Mouse (Mus musculus): ENCODE data around the gene Adarb2. TPM values are rescaled to one million over a fixed set of nuclear protein-coding genes. Genes with fewer than 3 reads are reported as not detected.

Gene Adarb2
- polyA plus RNA-seq, 1 experiment, result not detected

DNA sequence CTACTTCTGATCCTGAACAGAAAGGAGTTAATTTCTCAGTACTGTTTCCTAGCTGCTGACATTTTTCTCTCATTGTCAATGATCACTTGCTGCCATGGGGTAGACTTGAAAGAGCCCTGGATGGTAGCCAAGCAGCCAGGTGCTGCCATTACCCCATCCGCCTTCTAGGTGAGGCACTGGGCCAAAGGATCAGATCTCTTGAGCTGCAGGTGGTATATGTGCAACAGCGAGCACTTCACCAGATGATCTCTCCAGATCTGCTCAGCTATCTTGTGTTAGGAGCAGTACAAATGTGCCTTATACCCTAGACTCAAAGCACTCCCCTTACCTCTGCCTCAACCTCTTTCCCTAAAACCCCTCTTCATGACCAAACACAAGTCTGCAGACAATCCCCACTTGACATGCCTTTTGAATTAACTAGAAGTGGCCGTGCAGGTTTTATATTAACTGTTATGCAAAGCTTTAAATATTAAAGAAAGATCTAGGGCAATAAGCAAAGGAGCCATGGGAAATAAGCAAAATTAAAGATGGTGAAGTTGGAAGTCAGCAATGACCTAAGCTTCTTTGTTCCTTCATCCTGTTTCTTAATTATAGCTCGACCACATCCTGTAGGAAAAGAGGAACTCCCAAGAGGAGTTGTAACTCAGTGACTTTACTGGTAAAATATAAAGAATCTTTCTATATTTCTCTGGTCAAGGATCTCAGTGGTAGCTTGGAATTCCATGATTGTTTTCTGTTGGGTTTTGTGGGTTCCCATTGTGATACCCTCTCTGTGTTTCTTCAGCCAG, 69.7 kb downstream of the Adarb2 start:
- no peaks in the 10 kb centered on the region for H3K36me3 ChIP-seq (ENCODE audit: control insufficient read depth)
- no peaks in the 10 kb centered on the region for H3K27me3 ChIP-seq (ENCODE audit: control insufficient read depth)
- no peak overlapping the region for H3K4me3 ChIP-seq (replicated peaks)
- TF ChIP-seq TAL1 (IDR thresholded peaks at IDR 0.05; ENCODE audit: low read length), result no peak
- no peak for TF ChIP-seq GATA1 (IDR thresholded peaks at IDR 0.05; ENCODE audit: low read length)
- H3K4me1 ChIP-seq (ENCODE audit: control insufficient read depth), result no peaks in the 10 kb centered on the region
- 0 out of 2 replicates have a peak, but pooled peaks cover 2% of the 10 kb centered on the region for H3K9me3 ChIP-seq (ENCODE audit: control insufficient read depth, low read length)

DNA sequence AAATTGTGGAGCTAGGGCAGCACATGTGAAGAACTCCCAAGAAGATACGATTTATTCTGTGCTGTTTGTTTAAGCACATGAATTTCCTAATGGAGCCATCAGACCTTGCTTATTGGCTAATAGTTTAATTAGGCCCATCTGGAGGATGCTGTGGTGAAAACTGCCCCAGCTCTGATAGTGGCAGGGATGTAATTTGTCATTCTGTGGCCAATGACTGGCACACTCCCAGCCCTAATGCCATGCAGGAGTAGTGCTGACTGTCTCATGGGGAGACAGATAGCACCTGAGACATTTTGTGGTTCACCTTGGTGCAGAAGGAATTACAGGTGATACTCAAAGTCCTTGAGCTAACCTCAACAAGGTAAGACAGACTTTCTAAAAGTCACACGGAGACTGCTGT, 80.5 kb downstream of the Adarb2 start:
- H3K4me1 ChIP-seq (ENCODE audit: control insufficient read depth), result no peaks in the 10 kb centered on the region
- no peak for TF ChIP-seq TAL1 (IDR thresholded peaks at IDR 0.05; ENCODE audit: low read length)
- no peak for TF ChIP-seq GATA1 (IDR thresholded peaks at IDR 0.05; ENCODE audit: low read length)
- no peaks in the 10 kb centered on the region for H3K36me3 ChIP-seq (ENCODE audit: control insufficient read depth)
- no peaks in the 10 kb centered on the region for H3K9me3 ChIP-seq (ENCODE audit: control insufficient read depth, low read length)
- no peak overlapping the region for H3K4me3 ChIP-seq (replicated peaks)
- no peaks in the 10 kb centered on the region for H3K27me3 ChIP-seq (ENCODE audit: control insufficient read depth)

DNA sequence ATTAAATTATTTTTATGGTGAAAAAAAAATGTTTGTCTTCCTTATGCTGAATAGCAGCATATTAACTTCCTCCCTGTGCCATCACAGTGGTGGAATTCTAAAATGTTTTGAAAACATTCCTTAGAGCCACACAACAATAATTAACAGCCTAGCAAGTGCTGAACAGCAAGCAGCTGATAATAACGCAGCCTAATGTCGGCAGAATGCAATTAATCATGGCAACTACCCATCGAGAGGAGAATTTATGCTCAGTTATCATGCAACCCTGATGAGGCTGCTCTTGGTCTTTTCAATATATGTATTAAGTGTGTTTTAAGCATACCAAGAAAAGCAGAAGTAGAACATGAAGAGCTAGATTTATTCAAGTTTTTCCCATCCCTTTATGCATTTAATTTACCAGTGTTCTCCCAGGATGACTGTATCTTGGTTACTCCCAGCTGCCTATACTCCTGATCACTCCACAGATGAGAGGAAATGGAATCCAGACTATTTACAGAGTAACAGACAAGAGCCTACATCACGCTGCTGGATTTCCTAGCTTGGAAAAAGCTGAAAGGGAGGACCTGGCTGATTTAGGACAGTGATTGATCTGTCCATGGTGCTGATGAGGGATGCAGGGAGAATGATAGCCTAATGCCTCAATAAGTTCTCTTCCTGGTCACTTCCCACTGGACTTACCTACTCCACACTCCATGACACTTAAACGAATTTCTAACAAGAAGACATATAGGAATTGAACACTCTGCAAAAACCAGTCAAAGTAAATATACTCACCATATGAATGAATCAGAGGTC, 113.9 kb downstream of the Adarb2 start:
- Histone ChIP-seq H3K36me3 (ENCODE audit: control insufficient read depth) (no peaks in the 10 kb centered on the region), H3K4me3 (replicated peaks) (no peak overlapping the region), H3K9me3 (ENCODE audit: control insufficient read depth, low read length) (no peaks in the 10 kb centered on the region), H3K4me1 (ENCODE audit: control insufficient read depth) (no peaks in the 10 kb centered on the region), H3K27me3 (ENCODE audit: control insufficient read depth) (no peaks in the 10 kb centered on the region)
- TF ChIP-seq GATA1 (IDR thresholded peaks at IDR 0.05; ENCODE audit: low read length) (no peak), TAL1 (IDR thresholded peaks at IDR 0.05; ENCODE audit: low read length) (no peak)

DNA sequence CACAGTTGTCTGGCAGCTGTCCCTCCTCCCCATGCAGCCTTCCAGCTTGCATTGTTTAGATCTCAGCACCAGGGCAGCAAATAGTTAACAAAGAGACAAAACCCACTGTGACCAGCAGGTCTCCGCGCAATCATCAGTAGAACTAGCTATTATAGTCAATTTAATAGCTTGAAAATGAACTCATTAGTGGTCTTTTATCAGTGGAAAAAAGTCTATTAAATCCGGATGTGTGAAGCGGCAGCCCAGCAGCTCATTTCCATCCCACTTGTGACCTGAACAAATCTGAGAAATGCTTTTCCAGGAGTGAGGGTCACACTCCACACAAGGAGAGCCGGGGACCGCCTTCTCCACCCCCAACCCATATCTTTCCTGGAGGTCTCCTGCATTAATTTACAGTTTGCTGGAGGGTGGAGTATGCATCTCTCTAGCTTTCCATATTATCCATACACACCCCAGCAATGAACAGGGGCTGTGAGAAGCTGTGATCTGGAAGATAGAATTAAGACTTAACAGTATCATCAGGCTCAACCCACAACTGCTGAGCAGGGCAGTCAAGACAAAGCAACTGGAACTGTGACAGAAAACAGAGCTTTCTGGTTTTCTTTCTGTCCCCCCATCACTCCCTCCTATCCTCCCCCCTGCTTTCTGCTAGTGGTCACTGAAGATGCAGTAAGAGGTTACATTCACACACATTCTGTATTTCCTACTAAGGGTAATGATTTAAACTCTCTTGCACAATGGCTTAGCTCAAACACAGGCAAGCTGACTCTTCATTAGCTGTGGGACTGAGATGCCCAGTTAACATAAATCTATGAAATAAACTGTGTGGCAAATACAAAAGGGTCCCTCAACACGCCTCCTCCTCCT, 131.2 kb downstream of the Adarb2 start:
- no peak overlapping the region for H3K4me3 ChIP-seq (replicated peaks)
- TF ChIP-seq TAL1 (IDR thresholded peaks at IDR 0.05; ENCODE audit: low read length) (no peak), GATA1 (IDR thresholded peaks at IDR 0.05; ENCODE audit: low read length) (no peak)
- no peaks in the 10 kb centered on the region for H3K36me3 ChIP-seq (ENCODE audit: control insufficient read depth)
- no peaks in the 10 kb centered on the region for H3K4me1 ChIP-seq (ENCODE audit: control insufficient read depth)
- no peaks in the 10 kb centered on the region for H3K9me3 ChIP-seq (ENCODE audit: control insufficient read depth, low read length)
- no peaks in the 10 kb centered on the region for H3K27me3 ChIP-seq (ENCODE audit: control insufficient read depth)

DNA sequence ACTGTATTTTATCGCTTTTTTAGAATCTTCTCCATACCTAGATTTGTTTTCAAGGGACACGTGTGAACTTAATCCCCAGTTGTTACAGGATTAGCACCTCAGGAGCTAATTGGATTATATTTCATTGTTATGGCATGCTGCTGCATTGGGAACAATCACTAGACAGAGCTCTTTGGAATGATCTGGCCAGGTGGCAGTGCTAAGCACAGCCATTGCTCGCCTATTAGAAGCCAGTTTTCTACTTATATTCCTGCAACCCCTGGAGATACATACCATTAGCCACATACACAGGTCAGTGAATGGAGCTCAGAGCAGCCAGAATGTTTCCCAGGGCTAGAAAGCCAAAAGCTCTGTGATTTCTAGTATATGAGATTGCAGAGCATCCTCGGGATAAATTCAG, 131.9 kb downstream of the Adarb2 start:
- Histone ChIP-seq H3K4me1 (ENCODE audit: control insufficient read depth) (no peaks in the 10 kb centered on the region), H3K4me3 (replicated peaks) (no peak overlapping the region), H3K27me3 (ENCODE audit: control insufficient read depth) (no peaks in the 10 kb centered on the region), H3K36me3 (ENCODE audit: control insufficient read depth) (no peaks in the 10 kb centered on the region), H3K9me3 (ENCODE audit: control insufficient read depth, low read length) (no peaks in the 10 kb centered on the region)
- no peak for TF ChIP-seq GATA1 (IDR thresholded peaks at IDR 0.05; ENCODE audit: low read length)
- no peak for TF ChIP-seq TAL1 (IDR thresholded peaks at IDR 0.05; ENCODE audit: low read length)

DNA sequence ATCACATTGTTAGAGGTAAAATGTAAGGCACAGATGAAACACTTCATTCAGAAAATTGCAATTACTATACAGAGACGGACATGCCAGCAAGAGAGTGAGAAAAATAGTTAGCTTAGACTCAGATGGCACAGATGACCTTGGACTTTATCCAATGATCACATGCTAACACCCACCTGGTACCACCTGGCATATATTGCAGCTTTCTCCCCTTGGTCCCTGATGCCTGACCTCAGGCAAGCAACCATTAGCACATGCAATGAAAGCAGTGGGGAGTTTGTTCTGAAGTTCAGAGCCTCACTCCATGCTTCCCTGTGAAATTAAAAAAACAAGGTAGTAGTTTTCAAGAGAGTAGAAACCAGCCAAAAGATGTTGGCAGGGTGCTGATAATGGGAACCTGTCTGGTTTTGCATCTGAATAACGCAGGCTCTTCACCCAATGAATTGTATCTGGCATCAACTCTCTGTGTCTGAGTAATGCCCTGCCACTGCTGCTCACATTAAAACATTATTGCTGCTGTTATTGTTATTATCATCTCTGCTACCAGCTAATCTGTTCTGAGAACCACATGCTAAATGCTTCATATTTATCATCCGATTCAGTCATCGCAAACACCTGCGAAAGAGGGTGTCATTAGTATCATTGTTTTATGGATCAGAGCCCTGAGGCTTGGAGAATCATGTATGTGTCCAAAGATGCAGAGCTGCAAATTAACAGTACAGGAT, 138.6 kb downstream of the Adarb2 start:
- Histone ChIP-seq H3K4me1 (ENCODE audit: control insufficient read depth) (no peaks in the 10 kb centered on the region), H3K36me3 (ENCODE audit: control insufficient read depth) (no peaks in the 10 kb centered on the region), H3K9me3 (ENCODE audit: control insufficient read depth, low read length) (no peaks in the 10 kb centered on the region), H3K4me3 (replicated peaks) (no peak overlapping the region), H3K27me3 (ENCODE audit: control insufficient read depth) (no peaks in the 10 kb centered on the region)
- TF ChIP-seq GATA1 (IDR thresholded peaks at IDR 0.05; ENCODE audit: low read length) (no peak), TAL1 (IDR thresholded peaks at IDR 0.05; ENCODE audit: low read length) (no peak)

DNA sequence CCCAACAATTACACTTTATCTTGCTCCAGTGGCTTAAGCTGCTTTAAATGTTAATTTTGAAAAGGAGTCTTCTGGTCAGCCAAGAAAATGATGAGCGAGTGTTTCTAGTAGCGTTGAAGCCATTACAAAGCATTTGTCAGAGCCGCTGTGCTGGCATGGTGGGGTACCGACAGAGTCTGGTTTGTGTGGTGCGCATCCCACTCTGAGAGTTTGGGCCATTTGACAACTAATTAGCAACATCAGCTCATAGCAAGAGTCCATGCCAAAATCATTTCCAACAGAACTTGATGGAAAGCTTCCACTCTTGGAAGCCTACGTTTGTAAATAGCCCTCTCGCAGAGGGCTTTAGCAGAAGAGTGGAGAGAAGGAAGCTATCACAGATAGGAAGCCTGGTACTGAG, 144.5 kb downstream of the Adarb2 start:
- Histone ChIP-seq H3K27me3 (ENCODE audit: control insufficient read depth) (no peaks in the 10 kb centered on the region), H3K36me3 (ENCODE audit: control insufficient read depth) (no peaks in the 10 kb centered on the region), H3K4me3 (replicated peaks) (no peak overlapping the region), H3K4me1 (ENCODE audit: control insufficient read depth) (no peaks in the 10 kb centered on the region), H3K9me3 (ENCODE audit: control insufficient read depth, low read length) (no peaks in the 10 kb centered on the region)
- no peak for TF ChIP-seq TAL1 (IDR thresholded peaks at IDR 0.05; ENCODE audit: low read length)
- TF ChIP-seq GATA1 (IDR thresholded peaks at IDR 0.05; ENCODE audit: low read length), result no peak

DNA sequence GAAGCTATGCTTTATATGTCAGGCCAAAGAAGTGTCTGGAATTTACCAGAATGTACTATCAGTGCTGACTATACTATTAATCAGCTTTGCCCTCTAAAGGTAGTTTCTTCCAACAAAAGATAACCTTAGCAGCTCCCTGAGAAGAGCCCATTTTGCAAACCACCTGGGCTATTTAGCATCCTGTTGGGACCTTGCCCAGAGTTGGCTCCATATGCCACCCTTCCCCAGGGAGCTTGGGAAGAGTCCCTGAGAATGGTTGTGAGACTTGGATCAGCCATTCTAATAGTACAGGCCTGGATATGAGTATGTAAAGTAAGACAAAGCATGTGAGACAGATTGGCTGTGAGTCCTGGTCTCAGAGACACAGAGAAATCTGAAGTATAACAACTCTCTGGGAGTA, 149.7 kb downstream of the Adarb2 start:
- H3K9me3 ChIP-seq (ENCODE audit: control insufficient read depth, low read length), result no peaks in the 10 kb centered on the region
- no peaks in the 10 kb centered on the region for H3K4me1 ChIP-seq (ENCODE audit: control insufficient read depth)
- H3K27me3 ChIP-seq (ENCODE audit: control insufficient read depth), result no peaks in the 10 kb centered on the region
- no peaks in the 10 kb centered on the region for H3K36me3 ChIP-seq (ENCODE audit: control insufficient read depth)
- no peak for TF ChIP-seq GATA1 (IDR thresholded peaks at IDR 0.05; ENCODE audit: low read length)
- TF ChIP-seq TAL1 (IDR thresholded peaks at IDR 0.05; ENCODE audit: low read length), result no peak
- no peak overlapping the region for H3K4me3 ChIP-seq (replicated peaks)
